Mouse (Mus musculus) midbrain, embryonic 14.5 days (tissue): ENCODE data around the gene Cabin1. TPM values are rescaled to one million over a fixed set of nuclear protein-coding genes. Genes with fewer than 3 reads are reported as not detected.

Source experiments
- ATAC-seq: fragments of 200-750 bp; cut with Nextera tagmentation; 2 replicates; pipeline ENCODE4 v1.8.0; 2017; ENCODE audit warnings: moderate number of reproducible peaks, moderate library complexity; ENCODE audit not compliant: low FRiP score, low TSS enrichment
- DNase-seq: peaks from one replicate; pipeline ENCODE4 v3.0.0-alpha.2; 2015
- H3K27ac ChIP-seq: fragments of 300-500 bp; sonication (generic); replicated peaks from 2 replicates; pipeline ENCODE4 v1.5.1; 2014; ENCODE audit warnings: mild to moderate bottlenecking, low read depth, low read length, moderate library complexity
- H3K27me3 ChIP-seq: fragments of 300-500 bp; sonication (generic); 2 replicates; pipeline ENCODE4 v1.6.1; 2014; ENCODE audit warnings: low read length, control low read depth, mixed read lengths; ENCODE audit not compliant: control insufficient read depth, insufficient read depth
- H3K36me3 ChIP-seq: fragments of 300-500 bp; sonication (generic); 2 replicates; pipeline ENCODE4 v1.6.1; 2014; ENCODE audit warnings: low read length, control low read depth; ENCODE audit not compliant: control insufficient read depth, insufficient read depth
- H3K4me1 ChIP-seq: fragments of 300-500 bp; sonication (generic); 2 replicates; pipeline ENCODE4 v1.6.1; 2014; ENCODE audit warnings: mild to moderate bottlenecking, antibody characterized with exemption, low read length, control low read depth; ENCODE audit not compliant: control insufficient read depth, insufficient read depth
- H3K4me2 ChIP-seq: fragments of 300-500 bp; sonication (generic); 2 replicates; pipeline ENCODE4 v1.6.1; 2014; ENCODE audit warnings: mild to moderate bottlenecking, low read length, moderate library complexity
- H3K4me3 ChIP-seq: fragments of 300-500 bp; sonication (generic); replicated peaks from 2 replicates; pipeline ENCODE4 v1.5.1; 2014; ENCODE audit warnings: low read depth, low read length
- H3K9ac ChIP-seq: fragments of 300-500 bp; sonication (generic); replicated peaks from 2 replicates; pipeline ENCODE4 v1.6.1; 2014; ENCODE audit warnings: mild to moderate bottlenecking, low read length, moderate library complexity
- H3K9me3 ChIP-seq: fragments of 300-500 bp; sonication (generic); 2 replicates; pipeline ENCODE4 v1.6.1; 2016; ENCODE audit warnings: low read length, control low read depth, mixed read lengths; ENCODE audit not compliant: control insufficient read depth
- WGBS: fragments of 180-500 bp; shearing (Covaris S2); extraction: QIAGEN DNeasy Blood & Tissue Kit; methylation state at CpG from one replicate; pipeline ENCODE4 v1.1.7; 2014; 5-methylcytosine and 5-hydroxymethylcytosine counted together
- polyA plus RNA-seq: library from polyadenylated mRNA; unstranded; fragments of >200 nt; fragmentation: Nextera tagmentation; extraction: Ambion mirVana; gene quantifications from 2 replicates; pipeline ENCODE4 v1.2.1, GENCODE M21; 2014

The Cabin1 gene
- polyA plus RNA-seq, 1 experiment from 2014 or later: 54.5 TPM

GRCm38 (mm10) chr10:75620818-75621217, 143.3 kb downstream of the Cabin1 start:
- ATAC-seq (no peak), DNase-seq (no peak)
- Histone ChIP-seq H3K4me2 (no peak overlapping the region), H3K4me3 (no peak overlapping the region), H3K27me3 (no peaks in the 10 kb centered on the region), H3K9ac (no peak overlapping the region), H3K9me3 (no peaks in the 10 kb centered on the region), H3K27ac (no peak overlapping the region), H3K4me1 (no peaks in the 10 kb centered on the region), H3K36me3 (no peaks in the 10 kb centered on the region)
- 56% methylated on average over 3 of the region's 3 CpGs for WGBS

GRCm38 (mm10) chr10:75616044-75616443, 148.1 kb downstream of the Cabin1 start:
- 92% methylated on average over 4 of the region's 4 CpGs for WGBS

DNA sequence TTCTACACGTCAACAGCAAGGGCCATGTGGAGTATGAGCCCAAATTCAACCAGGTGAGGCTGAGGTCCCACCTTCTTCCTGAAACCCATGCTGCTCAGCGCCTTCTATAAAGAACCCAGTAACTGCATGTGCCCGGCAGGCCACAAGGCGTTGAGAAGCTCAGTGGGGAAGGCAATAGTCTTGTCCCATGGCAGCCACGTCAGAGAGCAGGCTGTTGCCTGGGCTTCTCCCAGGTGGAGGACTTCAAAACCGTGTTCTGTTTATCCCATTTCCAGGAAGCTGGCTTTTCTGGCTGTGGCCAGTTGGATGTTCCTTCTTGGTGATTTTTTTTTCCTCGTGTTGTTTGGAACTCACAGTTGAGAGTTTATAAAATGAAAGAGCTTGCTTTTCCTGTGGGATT, 153.7 kb downstream of the Cabin1 start:
- no peaks in the 10 kb centered on the region for H3K9me3 ChIP-seq
- no peak for ATAC-seq
- no peaks in the 10 kb centered on the region for H3K4me1 ChIP-seq
- DNase-seq: no peak
- H3K9ac ChIP-seq: no peak overlapping the region
- no peak overlapping the region for H3K4me2 ChIP-seq
- H3K4me3 ChIP-seq: no peak overlapping the region
- H3K27ac ChIP-seq: no peak overlapping the region
- no peaks in the 10 kb centered on the region for H3K27me3 ChIP-seq
- 58% methylated on average over 7 of the region's 7 CpGs for WGBS
- H3K36me3 ChIP-seq: no peaks in the 10 kb centered on the region

More at GRCm38 (mm10) chr10:75616044-75616443, 148.1 kb downstream of the Cabin1 start:
- H3K9me3 ChIP-seq: no peaks in the 10 kb centered on the region
- DNase-seq (no peak), ATAC-seq (no peak)
- H3K9ac ChIP-seq: no peak overlapping the region
- no peak overlapping the region for H3K4me3 ChIP-seq
- no peak overlapping the region for H3K4me2 ChIP-seq
- H3K36me3 ChIP-seq: no peaks in the 10 kb centered on the region
- no peaks in the 10 kb centered on the region for H3K27me3 ChIP-seq
- no peak overlapping the region for H3K27ac ChIP-seq
- H3K4me1 ChIP-seq: no peaks in the 10 kb centered on the region

- ATAC-seq: no peak
- 94% methylated on average over 11 of the region's 11 CpGs for WGBS
- Histone ChIP-seq H3K4me2 (no peak overlapping the region), H3K4me1 (no peaks in the 10 kb centered on the region), H3K9me3 (no peaks in the 10 kb centered on the region), H3K27ac (no peak overlapping the region), H3K27me3 (no peaks in the 10 kb centered on the region), H3K9ac (no peak overlapping the region), H3K36me3 (no peaks in the 10 kb centered on the region), H3K4me3 (no peak overlapping the region)
- DNase-seq: no peak
Observed at GRCm38 (mm10) chr10:75608975-75609374, 155.2 kb downstream of the Cabin1 start.

- Histone ChIP-seq H3K36me3 (no peaks in the 10 kb centered on the region), H3K27ac (no peak overlapping the region), H3K4me1 (no peaks in the 10 kb centered on the region), H3K9ac (no peak overlapping the region), H3K9me3 (no peaks in the 10 kb centered on the region), H3K4me3 (no peak overlapping the region), H3K27me3 (no peaks in the 10 kb centered on the region), H3K4me2 (no peak overlapping the region)
- DNase-seq: no peak
- no peak for ATAC-seq
- 89% methylated on average over 4 of the region's 4 CpGs for WGBS
Observed at GRCm38 (mm10) chr10:75607253-75607652, 156.9 kb downstream of the Cabin1 start.

DNA sequence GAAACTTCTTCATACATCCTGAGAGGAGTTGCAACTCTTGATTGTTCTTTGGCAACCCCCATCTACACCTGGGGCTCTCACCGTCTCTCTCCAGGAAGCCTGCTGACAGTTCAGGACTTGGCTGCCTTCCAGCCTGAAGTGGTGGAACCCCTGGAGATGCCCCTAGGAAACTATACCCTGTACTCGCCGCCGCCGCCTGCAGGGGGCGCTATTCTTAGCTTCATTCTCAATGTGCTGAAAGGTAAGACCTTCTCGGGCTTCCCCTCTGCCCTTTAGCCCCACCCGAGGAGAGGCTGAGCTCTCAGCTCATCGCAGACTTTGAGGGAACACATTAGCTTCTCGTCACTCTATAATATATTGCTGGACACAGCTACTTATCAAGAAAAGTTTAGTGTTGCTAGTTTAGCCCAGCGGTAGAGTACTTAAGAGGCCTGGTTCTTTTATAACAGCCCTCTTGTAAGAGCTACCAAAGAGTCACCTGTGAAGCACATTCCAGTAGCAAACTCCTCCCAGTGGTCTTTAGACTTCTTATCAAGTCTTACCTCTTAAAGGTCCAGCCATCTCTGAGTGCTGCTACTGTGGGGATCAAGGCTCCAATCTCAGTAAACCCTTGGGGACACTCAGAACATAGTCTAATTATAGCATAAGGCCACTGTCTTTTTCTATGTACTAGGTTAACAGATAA, 158.8 kb downstream of the Cabin1 start:
- Histone ChIP-seq H3K4me1 (no peaks in the 10 kb centered on the region), H3K9ac (no peak overlapping the region), H3K4me3 (no peak overlapping the region), H3K36me3 (no peaks in the 10 kb centered on the region), H3K27me3 (no peaks in the 10 kb centered on the region), H3K9me3 (no peaks in the 10 kb centered on the region), H3K4me2 (no peak overlapping the region), H3K27ac (no peak overlapping the region)
- ATAC-seq: no peak
- DNase-seq: no peak
- WGBS: 47% methylated on average over 11 of the region's 11 CpGs

- no peaks in the 10 kb centered on the region for H3K36me3 ChIP-seq
- no peaks in the 10 kb centered on the region for H3K27me3 ChIP-seq
- WGBS: 86% methylated on average over 7 of the region's 7 CpGs
- DNase-seq: no peak
- no peaks in the 10 kb centered on the region for H3K4me1 ChIP-seq
- H3K4me3 ChIP-seq: no peak overlapping the region
- no peak for ATAC-seq
- H3K27ac ChIP-seq: no peak overlapping the region
- H3K9ac ChIP-seq: no peak overlapping the region
- no peak overlapping the region for H3K4me2 ChIP-seq
- H3K9me3 ChIP-seq: 0 out of 2 replicates have a peak, but pooled peaks cover 5% of the 10 kb centered on the region
Observed at GRCm38 (mm10) chr10:75600189-75600730, 163.9 kb downstream of the Cabin1 start.
